Mouse (Mus musculus) left cerebral cortex, postnatal 10 days (tissue): ENCODE measurements at regions not wholly inside any gene's neighbourhood (a gene's known extent, or its start where the extent isn't known, plus 50 kb on each side); places are given as distances from the start of the nearest gene placed in this dataset.

Experiments
- DNase-seq, 2 experiments: peaks; one replicate each; pipeline ENCODE4 v3.0.0; 2021 to 2022; ENCODE audit warnings: low spot score in 2 of 2, mixed read lengths in 1 of 2; ENCODE audit errors: extremely low spot score in 1 of 2
- intact Hi-C: fragments of 180-260 bp; cut with DNase I; formaldehyde crosslinking; loops from one replicate; pipeline ENCODE4 v1.15.1; 2025

- no peak for DNase-seq
- intact Hi-C loops, result no loop called here
These were observed 1121.1 kb upstream of the Lingo2 start for GRCm38 (mm10) chr4:38072663-38073062.

GRCm38 (mm10) chr4:38031371-38031770, 1079.8 kb upstream of the Lingo2 start:
- DNase-seq, result peak in 1 of 2 experiments; percentile 2
- intact Hi-C loops, result no loop called here
